Mouse (Mus musculus): Measurements from ENCODE around the gene Exoc4.

DNA sequence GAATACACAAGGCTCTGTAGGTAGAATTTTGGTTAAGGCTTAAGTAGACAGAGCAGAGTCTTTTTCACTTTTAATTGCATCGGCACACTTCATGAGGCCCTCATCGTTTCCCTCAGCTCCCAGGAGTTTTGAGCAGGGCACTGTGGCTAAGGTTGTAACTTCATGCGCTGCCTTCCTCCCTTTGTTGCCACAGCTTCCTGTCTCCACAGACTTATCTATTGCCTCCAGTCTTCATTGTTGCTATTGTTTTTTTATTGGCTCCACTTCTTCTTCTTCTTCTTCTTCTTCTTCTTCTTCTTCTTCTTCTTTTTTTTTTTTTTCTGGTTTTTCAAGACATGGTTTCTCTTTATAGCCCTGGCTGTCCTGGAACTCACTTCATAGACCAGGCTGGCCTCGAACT, 327.1 kb downstream of the Exoc4 start:
- TF ChIP-seq CEBPB (IDR thresholded peaks at IDR 0.05; ENCODE audit: insufficient read depth, poor library complexity, severe bottlenecking): no peak
- TF ChIP-seq POLR2A (IDR thresholded peaks at IDR 0.05; ENCODE audit: insufficient read length, low read depth): no peak
- TF ChIP-seq E2F4 (IDR thresholded peaks at IDR 0.05; ENCODE audit: insufficient read depth): no peak
- TF ChIP-seq REST (IDR thresholded peaks at IDR 0.05; ENCODE audit: insufficient read depth, insufficient read length): no peak
- no peak for TF ChIP-seq USF1 (IDR thresholded peaks at IDR 0.05; ENCODE audit: low read depth)
- TF ChIP-seq TCF12 (IDR thresholded peaks at IDR 0.05; ENCODE audit: insufficient read depth, poor library complexity, severe bottlenecking): no peak
